Mouse (Mus musculus) frontal cortex, adult (tissue): ENCODE measurements around the gene Zfp408.
A peak's percentile ranks its signal among the peaks of the same experiment; 100 is the strongest.
"Not testable (repeated sequence)": the region's sequence is repeated elsewhere in the genome, so short reads cannot be mapped to it uniquely, and the experiment has no call there.

Source experiments
- ATAC-seq: cut with Nextera tagmentation; 2 replicates; pipeline ENCODE4 v1.9.2; 2017; ENCODE audit warnings: mild to moderate bottlenecking, moderate library complexity, mixed read lengths; ENCODE audit not compliant: low TSS enrichment

Zfp408 gene

DNA sequence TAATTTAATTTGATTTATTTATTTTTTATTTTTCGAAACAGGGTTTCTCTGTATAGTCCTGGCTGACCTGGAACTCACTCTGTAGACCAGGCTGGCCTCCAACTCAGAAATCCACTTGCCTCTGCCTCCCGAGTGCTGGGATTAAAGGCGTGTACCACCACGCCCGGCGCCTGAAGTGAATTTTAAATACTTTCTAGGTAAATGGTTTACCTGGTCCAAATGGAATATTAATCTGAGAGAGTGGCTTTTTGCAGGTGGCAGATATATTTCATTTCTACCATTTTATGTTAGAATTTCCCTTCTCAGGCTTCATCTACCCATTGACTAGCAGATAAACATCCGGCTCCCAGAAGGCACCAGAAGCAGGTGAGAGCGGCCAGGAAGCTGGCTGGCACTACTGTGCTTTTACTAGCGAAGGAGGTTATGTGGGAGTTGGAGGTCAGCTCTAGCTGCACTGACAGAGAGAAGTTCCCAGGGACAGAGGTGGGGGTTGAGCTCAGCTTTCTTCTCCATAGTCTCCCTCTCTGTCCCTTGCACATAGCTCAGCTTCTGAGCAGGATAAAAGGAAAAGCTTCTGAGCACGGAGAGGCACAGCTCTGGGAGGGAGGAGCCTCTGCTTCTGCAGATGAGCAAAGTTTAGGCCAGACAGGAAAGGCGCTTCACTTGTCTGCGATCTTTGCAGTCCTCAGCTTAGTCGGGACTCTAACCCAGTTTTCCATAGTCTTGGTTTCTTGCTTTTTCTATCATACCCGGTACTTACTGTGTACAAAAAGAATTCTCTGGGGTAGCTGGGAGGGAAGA is 2.1 kb upstream of the Zfp408 start:
- no peak for ATAC-seq

DNA sequence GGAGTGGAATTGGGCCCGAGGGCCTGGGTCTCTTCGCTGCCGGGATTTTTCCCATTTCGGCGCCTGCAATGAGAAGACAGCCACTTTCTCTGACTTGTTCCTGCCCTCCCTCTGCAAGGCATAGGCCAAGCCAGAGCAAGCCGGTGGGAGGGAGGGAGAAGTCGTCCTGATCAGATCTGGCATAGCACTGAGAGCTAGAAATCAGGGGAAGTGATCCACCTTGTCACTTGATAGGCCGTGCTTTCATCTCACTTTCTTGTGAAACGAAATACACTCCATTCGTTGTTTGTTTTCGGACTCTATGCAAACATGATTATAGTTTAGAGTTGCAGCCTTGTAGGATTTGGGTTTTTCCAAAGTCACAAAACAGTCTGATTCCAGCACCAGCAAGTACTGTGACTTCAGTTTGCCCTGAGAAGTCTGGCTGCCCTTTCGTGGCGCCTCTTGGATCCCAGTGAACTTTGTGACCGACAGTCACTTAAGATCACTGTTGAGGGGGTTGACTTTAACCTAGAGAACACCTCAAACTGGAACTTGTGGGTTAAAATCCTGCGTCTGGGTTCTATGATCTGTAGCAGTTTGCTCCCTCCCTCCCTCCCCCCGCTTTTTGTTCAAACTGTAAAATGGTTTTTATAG is 887 bp upstream of the Zfp408 start:
- ATAC-seq: peak; percentile 13

DNA sequence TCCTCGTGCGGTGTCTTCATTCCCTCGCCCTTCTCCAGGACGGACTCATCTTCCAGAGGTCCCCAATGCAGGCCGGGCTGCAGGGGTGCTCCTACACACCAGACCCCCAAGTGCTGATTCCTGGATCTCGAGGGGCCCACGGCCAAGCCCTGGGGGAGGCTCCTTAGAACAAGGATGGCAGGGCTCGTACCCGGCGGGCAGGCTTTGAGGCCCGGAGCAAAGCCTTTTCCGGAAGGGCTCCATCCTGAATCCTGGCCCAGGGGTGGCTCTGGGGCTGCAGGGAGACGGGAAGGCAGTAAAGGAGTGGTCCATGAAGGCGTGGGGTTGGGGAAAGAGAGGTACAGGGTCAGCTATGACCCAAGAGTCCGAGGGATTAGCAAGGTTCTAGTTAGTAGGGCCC is 439 bp downstream of the Zfp408 start:
- no peak for ATAC-seq

- ATAC-seq: no peak
Measured at GRCm38 (mm10) chr2:91646733-91647132, 2.9 kb downstream of the Zfp408 start.

DNA sequence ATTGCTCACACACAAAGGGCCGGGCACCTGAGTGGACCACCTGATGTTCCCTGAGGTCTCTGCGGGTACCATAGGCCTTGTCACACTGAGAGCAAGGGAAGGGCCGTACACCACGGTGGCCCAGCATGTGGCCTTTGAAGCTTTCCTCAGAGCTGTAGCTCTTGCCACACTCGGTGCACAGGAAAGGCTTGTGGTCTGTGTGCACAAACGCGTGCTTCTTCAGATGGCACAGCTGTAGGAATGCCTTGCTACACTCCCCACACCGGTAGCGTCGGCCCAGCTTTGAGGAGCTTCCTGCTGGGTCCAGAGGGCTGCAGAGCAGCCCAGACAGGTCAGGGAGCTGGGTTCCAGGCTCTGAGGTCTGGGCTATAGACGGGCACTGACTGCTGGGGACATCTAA is 3.8 kb downstream of the Zfp408 start:
- ATAC-seq: no peak

GRCm38 (mm10) chr2:91645354-91645753 is 4.2 kb downstream of the Zfp408 start:
- no peak for ATAC-seq

DNA sequence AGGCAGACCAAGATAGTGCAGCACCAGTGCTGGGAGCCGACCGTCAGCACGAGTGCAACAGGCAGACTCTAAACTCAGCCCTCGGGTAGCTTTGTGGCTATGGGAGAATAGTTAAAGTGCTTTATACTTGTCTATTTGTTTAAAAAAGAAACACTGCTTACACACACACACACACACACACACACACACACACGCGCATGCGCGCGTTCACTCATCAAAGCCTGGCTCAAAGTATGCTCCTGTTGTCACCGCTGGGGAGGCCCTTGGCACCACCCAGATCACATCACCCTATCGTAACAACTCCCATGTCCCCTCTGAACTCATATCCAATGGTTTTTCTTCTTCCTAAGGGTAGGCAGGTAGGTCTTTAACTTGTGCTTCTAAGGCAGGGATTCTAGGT is 5.6 kb downstream of the Zfp408 start:
- no peak for ATAC-seq

DNA sequence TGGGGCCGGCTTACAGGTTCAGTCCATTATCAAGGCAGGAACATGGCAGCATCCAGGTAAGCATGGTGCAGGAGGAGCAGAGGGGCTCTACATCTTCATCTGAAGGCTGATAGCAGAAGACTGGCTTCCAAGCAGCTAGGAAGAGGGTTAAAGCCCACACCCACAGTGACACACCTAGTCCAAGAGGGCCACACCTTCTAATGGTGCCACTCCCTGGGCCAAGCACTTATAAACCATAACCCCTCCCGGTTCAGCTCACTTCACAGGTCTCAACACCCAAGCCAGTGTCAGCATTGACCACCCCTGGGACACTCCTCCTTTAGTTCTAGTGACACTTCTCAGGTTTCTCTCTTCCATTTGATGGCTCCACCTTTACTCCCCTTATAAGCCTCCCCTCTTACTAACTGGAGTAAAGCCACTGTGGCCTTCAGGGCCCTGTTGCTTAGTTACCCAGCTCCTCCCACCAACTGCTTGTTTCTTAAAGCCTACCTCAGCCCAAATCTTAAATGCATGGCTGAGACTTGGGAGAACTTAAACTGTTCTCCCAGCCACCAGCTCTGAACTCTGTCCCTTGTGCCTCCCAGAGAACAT is 6.7 kb downstream of the Zfp408 start:
- ATAC-seq: no peak

DNA sequence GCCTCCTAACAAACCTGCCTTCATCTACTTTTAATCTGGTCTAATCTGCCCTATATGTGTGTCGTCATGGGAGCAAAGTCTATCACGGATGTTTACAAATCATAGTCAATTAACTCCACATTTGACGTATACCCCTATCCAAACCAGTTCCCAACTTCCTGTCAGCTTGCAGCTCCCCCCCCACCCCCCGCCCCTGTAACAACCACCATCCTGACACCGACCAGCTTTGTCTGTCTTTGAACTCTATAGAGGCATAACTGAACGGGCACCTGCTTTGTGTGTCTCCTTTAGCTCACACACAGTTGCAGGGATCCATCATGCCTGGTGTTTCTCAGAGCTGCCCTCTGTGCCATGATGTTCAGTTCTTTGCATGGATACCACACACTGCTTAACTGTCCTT is 10.7 kb downstream of the Zfp408 start:
- no peak for ATAC-seq

DNA sequence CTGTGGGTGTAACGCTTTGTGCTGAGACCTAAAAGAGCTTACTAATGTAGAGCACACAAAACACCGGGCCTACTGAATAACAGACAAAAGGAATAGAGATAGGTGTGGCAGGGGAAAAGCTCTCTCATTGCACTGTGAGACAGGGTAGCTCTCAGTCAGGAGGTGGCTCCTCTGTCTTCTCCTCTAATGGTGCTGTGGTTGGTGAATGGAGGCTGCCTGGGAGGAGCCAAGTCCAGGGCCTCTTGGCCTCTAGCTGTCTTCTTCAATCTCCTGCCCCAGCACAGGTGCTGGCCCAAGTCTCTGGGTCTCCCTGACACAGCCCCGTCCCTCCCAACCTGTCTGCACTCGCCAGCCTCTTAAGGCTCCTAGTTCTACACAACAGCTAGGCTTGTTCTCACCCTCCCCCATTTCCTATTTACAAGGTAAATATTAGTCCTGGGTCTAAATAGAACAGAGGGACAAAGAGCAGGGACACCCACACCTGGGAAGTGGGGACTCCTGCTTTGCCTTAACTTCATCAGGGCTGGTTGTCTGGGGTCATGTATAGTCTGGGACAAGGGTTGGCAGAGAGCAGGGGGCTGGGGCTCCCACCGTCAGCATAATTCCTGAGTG is 12.8 kb downstream of the Zfp408 start:
- no peak for ATAC-seq

DNA sequence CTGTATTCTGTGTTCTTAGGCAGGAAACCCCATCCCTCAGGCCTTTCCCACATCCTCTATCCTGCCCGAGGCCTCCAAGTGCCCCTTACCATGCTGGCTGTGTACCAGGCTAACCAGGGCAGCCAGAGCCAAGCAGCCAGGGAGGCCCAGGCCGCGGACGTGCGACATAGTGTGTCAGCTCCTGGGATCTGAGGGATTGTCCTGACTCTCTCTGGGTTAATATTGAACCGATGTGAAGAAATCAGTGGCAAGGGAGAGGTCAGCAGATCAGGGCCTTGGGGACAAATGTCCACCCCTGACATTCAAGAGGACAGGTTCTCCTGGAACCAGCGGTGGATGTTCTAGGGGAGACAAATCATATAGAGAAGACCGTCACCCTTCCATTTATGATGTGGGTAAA is 13.4 kb downstream of the Zfp408 start, which contains the start of gene F2:
F2 (minus strand) TSS at position 186 of the 400 bp plus-strand sequence.
- no peak for ATAC-seq

GRCm38 (mm10) chr2:91635486-91635885 is 14.1 kb downstream of the Zfp408 start:
- no peak for ATAC-seq

DNA sequence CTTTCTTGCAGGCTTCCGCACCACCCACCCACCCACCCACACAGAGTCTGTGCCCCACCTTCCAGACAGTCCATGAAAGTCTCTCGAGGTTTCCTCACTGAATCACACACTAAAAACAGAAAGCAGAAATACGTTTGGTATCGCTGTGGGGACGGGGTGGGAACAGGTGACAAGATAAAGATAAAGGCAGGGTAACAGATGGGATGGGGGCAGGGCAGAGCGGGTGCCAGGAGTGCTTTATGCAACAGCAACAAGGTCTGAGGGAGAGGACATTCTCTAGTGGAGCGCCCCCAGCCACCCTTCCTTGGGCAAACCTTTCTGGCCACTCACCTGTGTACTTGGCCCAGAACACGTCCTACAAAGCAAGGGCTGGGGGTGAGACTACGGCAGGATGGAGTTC is 14.8 kb downstream of the Zfp408 start:
- ATAC-seq: peak; percentile 55

- ATAC-seq: no peak
Measured at GRCm38 (mm10) chr2:91633334-91633977, 16.1 kb downstream of the Zfp408 start.

DNA sequence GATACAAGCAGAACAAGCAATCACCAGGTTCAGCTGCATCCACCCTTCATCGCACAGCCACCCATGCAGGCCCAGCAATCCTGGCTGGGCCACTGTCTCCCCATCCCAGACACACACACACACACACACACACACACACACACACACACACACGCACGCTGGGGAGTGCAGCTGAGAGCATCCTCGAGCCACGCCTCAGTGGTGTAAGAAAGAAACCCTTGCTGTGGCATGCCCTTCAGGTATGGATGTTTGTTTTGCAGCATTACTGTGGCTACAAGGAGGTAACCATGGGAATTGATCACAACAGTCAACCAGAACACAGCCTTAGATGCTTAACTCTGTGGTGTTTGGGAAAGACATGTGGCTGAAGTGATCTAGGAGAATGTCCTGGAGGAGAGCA is 17.3 kb downstream of the Zfp408 start:
- no peak for ATAC-seq

DNA sequence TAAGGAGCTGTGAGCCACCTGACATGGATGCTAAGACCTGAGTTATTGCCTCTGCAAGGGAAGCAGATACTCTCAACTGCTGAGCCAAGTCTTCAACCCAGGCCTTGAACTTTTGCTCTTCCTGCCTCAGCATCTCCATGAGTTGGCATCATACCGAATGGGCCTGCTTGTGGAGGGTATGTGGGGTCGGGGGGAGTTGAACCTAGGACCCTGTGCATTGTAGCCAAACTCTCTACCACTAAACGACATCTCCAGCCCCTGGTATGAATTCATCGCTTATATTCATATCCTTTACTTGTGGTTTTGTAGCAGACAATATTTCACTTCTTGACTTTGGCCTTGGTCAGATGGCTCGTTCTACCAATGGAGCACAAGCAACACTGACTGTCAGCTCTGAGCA is 17.8 kb downstream of the Zfp408 start:
- ATAC-seq: no peak

DNA sequence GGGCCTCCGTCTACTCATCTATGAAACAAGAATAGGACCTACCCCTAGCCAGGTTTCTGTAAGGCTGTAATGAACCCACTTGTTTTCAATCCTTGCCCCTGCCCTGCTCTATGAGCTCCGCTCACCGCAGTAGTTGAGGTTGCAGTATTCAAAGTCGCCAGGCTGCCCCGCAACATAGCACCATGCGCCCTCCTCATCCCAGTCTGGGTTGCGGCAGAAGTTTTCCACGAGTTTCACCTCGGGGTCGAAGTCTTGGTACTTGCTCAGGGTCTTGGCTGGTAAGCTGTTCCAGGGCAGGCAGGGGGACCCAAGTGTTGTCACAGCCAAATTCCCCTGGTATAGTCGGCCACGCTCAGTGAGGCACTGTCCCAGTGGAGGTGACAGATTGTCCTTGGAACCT is 19.2 kb downstream of the Zfp408 start:
- no peak for ATAC-seq

GRCm38 (mm10) chr2:91629682-91630081 is 19.9 kb downstream of the Zfp408 start:
- peak; percentile 92 for ATAC-seq

- no peak for ATAC-seq
Measured at GRCm38 (mm10) chr2:91628171-91628570, 21.4 kb downstream of the Zfp408 start.

DNA sequence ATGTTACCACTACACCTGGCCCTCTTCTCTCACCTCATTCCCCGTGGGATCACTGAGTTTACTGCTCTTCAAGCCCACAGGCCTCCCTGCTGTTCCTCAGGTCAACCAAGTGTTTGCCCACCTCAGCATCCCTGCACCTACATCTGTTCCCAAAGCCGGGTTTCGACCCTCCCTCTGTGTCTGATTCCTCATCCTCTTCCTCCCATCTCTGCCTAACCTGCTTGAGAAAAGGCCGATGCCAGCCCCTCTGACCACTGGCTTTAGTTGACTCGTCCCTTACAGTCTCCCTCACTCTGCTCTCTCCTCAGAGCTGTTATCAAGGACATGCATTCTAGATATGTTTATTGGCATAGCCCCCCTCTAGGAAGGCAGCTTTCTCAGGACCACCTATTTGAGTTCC is 22.1 kb downstream of the Zfp408 start:
- ATAC-seq: no peak

GRCm38 (mm10) chr2:91623366-91623765 is 26.2 kb downstream of the Zfp408 start:
- ATAC-seq: not testable (repeated sequence)

- ATAC-seq: no peak
Measured at GRCm38 (mm10) chr2:91622356-91622755, 27.2 kb downstream of the Zfp408 start.
